Mouse (Mus musculus): ENCODE data around the gene Igsf21. TPM values are rescaled to one million over a fixed set of nuclear protein-coding genes. Genes with fewer than 3 reads are reported as not detected.

The Igsf21 gene
- total RNA-seq, 2 experiments from 2014 or later, result 7.0 to 9.8 TPM

DNA sequence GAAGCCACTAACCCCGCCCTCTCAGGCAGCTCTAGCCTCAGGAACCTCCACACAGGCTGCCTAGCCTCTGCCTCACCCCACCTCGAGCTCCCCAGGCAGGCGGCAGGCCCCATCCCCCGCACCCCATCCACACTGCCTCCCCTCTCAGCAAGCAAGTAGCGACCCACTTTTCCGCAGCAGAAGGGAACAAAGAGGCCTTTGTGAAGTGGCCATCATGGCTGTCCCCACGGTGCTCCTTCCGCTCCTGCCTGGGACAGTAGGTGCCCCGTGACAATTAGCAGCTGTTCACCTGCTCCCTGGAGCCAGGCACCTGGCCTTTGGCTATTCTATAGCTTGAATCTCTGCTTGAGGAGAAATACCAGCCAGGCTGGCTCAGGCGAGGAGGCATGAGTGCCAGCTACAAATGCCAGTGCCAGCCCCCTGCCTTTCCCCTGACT lies 9.3 kb downstream of the Igsf21 start:
- no peak for DNase-seq

DNA sequence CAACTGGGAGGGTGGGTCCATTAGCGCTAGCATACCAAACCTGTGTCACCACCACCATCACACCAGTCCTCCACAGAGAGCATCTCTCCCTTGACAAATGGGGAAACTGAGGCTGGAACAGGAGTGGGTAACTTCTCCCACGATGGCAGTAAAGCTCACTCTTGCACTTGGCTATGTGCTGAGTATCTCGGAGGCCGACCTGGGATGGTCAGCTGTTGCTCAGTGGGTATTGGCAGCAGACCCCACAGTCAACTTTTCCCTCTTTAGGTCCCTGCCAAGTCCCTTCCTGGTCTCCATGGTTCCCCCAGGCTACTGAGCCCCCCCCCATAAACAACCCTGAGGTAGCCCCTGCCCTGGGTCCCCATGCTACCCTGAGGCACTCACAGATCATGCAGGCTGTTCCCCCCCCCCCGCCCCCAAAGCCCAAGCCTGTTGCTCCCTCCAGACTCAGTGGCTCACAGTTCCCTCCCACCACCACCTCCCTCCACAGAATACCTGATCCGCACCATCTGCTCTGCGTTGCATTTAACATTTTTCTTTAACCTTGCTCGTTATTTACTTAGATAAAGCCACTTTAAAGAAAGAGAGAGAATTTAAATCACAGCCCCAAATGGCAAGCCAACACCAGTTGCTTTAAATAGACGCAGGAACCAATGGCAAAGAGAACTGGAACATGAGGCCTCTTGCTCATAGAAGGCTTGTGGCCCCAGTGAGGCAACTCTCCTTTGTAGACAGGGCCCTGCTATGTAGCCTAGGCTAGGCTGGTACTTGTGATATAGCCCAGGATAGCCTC lies 11.0 kb downstream of the Igsf21 start:
- no peak for DNase-seq

DNA sequence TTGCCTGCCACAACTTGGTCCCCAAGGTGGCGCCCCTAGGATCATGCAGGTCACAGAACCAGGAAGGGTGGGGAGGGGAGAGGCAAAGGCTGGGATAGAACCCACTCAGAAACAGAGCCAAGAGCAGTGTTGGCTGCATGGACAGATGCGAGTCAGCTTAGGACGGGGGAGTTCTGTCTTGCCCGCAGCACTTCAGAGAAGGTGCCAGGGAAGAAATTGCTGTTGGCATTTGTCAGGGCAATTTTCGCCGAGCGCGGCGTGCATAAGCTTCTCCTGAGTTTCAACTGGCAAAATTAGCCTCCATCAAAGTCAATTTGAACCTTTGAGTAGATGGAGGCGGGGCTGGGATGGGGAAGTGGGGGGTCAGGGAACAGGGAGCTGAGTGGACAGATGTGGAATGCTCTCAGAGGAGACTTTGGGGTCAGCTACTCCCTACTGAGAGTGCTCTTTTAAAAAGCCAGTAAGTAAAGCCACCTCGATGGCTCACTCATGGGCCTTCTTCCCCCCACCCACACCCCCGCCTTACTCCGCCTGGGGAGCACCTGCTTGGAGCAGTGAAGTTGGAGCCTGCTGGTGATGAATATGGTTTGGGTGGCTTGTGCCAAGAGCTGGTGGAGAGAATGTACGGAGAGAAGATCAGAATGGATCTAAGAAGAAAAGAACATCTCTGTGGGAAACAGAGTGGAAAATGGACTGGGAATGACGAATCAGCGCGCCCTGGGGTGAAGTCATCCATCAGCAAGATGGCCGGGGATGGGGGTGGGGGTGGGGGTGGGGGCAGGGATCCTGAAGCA lies 12.0 kb downstream of the Igsf21 start:
- no peak for DNase-seq

- no peak for DNase-seq
Observed at GRCm38 (mm10) chr4:140227837-140228236, 18.7 kb downstream of the Igsf21 start.

DNA sequence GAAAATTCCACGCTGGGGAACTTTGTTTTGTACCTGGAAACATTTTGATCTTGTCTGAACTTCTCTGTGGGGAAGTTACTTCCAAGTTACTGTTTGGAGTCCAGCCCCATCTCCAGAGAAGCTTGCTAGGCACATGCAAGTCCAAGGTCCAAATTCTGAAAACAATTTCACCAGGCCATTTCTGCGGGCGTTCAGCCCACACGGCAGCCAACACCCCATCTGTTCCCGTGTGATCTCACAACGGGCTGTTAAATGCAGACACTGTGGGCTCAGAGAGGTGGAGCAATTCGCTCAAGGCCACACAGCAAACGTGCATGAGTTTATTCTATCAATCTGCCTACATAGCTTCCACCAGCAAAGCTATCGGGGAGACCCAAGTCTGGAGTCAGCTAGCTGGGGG lies 21.4 kb downstream of the Igsf21 start:
- no peak for DNase-seq

- DNase-seq, result no peak
Observed at GRCm38 (mm10) chr4:140224451-140224850, 22.1 kb downstream of the Igsf21 start.

- DNase-seq, result peak; percentile 50
Observed at GRCm38 (mm10) chr4:140223067-140223466, 23.5 kb downstream of the Igsf21 start.

- peak; percentile 85 for DNase-seq
Observed at GRCm38 (mm10) chr4:140220326-140221093, 26.1 kb downstream of the Igsf21 start.

DNA sequence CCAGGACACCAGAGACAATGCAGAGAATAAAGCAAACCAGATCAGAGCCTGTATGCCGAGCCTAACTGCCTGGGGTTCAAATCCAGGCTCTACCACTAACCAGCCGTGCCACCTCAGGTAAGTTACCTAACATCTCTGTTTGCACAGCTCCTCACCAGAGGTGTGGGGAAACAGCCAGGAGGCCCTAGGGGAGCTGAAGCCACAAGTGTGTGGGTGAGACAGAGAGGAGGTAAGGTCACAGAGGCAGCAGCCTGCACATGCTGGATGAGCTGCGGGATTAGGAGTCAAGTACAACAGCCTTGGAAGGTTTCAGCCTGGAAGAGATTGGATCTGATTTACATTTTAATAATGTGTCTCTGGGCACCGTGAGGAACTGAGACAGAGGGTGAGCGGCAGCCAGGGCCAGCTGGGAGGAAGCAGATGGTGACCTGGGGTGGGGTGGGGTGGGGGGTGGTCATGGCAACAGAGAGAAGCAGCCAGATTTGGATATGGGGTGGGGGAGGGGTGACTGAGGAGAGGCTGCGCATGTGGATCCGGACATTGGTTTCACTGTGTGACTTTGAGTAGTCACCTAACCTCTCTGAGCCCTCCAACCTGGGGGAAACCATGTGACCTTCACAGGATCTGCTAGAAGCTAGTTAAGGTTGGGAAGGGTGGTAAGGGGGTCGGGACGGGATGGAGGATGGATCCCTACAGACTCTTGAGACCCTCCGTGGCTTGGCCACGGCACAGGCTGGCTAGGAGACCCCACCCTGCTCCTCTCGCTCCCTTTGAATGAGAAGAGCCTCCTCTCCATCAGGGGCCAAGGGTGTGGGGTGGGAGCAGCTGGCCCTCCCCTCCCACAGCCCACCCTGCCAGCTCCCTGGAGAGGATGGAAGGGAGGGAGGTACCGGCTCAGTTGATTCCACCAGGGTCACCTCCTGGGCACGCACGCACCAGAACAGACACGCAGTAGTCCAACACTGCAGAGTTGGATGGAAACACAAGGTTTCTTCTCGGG lies 27.4 kb downstream of the Igsf21 start:
- no peak for DNase-seq

DNA sequence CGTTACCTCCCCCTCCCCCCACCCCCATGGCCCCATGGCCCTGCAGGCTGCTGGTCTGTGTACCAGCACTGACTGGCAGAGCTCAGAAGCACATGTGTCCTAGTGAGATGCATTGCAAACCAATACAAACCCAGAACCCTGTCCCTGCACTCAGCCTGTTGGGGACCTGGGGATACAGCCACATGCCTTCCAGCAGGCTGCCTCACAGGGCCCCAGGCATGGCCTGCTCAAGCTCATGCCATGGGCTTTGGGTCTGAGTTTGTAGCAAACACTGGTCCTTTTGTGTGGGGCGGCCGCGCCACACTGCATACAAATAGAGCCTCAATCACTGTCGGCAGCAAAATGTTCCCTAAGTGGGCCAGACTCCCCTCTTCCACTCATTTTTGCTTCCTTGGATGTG lies 28.2 kb downstream of the Igsf21 start:
- DNase-seq, result no peak

DNA sequence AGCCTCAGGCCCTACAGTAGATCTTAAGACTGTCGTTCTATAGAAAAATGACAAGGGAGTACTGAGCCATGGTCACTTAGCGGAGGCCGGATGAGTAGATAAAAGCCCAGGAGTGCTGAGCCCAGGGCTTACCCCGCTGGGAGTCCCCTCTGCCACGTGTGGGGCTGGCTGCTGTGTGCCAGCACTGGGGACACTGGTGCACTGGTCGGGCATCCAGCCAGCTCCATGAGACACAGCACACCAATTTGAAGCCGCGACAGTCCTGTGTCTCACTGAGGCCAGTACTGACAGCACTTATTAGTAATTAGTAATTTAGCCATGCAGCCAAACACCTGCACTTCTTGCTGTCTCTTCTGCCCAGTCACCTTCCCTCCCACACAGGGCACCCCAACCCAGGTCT lies 28.6 kb downstream of the Igsf21 start:
- no peak for DNase-seq

GRCm38 (mm10) chr4:140216096-140216495 lies 30.5 kb downstream of the Igsf21 start:
- DNase-seq, result peak; percentile 35

- DNase-seq, result peak; percentile 39
Observed at GRCm38 (mm10) chr4:140215205-140215604, 31.4 kb downstream of the Igsf21 start.

DNA sequence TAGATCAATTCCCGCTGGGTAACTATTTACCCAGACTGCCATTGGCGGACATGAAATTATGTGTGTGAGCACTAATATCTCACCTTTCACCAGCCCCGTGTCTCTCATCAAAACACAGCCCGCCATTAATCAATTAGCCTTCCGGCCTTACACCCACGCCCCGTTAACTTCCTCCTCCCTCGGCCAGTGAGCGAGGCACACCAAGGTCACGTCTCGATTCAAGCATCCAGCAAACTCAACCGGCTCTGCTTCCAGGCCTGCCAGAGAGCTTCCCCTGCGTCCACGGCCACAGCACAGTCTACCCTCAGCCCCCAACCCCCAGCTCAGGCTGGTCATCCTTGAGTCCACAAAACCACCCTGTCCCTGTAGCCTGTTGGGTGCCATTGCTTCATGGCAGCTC lies 32.2 kb downstream of the Igsf21 start:
- DNase-seq, result peak; percentile 38

DNA sequence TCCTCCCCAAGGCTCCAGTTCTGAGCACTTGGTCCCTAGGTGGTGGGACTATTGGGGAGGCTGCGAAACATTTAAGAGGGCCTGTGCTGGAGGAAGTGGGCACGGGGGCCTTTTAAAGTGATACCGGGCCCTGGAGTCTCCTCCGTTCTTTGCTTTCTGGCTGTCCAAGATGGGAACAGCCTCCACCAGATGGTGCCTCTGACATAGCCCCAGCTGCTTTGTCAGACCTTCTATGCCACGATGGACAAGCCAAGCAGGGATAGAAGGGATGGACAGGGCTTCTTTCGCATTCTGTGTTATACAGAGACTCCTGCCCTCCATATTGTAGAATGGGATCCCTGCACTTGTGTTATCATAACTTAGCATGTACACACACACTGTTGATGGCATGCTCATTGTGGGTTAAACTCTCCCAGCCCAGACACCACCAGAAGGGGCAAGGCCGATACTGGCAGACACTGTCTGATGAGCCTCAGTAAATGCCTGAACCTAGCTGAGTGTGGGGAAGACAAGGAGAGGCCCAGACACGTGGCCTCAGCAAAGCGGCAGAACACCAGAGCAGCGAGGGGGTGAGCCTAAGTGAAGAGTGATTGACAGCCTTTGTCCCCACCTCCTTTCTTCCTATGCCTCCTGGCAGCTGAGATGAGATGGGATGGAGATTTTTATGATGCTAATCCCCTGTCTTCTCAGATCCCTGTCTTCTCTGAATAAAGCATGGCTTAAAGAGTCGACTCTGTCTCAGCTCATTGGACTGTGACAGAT lies 36.3 kb downstream of the Igsf21 start:
- DNase-seq, result no peak

DNA sequence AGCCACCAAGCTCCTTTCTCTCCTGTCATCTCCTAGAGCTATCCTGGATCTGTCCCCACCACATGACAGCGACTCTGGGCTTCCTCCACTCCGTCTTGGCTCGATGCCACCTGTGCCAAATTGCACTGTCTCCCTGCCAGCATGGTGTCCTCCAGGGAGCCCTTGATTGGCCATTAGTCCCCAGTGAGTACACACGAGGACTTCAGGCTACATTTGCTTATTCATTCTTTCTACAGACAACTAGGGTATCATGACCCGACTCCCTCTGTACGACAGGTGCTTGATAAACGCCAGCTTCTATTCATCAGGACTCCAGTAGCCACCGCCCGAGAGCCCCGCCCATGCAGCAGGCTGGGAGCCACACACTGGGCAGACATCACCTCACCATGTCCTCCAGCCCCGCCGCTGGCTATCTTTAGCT lies 40.8 kb downstream of the Igsf21 start:
- DNase-seq, result peak; percentile 84

DNA sequence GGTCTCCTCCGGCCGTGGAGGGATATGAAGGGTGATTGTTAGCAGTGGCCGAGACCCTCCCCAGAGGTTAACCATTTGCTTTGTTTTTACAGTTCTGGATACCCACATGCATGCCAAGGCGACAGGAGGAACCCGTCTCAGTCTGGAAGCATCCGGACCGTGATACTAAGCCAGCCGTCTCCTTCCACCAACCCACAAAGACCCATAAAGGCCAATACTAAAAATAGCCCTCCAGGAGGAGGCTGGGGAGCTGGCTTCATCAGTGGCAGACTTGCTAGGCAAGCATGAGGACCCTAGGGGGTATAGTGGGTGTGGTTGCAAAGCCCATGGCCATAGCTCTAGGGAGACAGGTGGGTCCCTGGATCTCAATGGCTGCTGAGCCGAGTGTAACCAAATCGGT lies 41.8 kb downstream of the Igsf21 start:
- DNase-seq, result no peak

GRCm38 (mm10) chr4:140203696-140204272 lies 42.8 kb downstream of the Igsf21 start:
- no peak for DNase-seq

- no peak for DNase-seq
Observed at GRCm38 (mm10) chr4:140202196-140202595, 44.4 kb downstream of the Igsf21 start.

DNA sequence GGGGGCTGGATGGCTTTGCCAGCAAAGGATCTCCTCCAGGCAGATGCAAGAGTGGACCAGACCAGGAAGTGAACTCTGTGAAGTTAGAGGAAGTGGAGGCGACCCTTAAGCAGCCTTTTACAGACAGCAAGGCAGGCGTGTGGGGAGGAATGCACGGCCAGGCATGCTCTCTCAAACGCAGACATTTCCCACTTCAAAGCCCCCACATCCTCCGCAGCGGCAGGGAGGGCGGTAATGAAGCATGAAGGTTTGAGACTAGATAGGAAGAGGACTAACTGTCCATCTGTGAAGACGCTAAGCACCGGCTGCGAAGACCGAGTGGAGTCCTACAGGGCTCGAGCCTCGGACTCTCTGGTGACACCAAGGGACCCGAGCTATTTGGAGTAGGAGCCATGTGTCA lies 46.3 kb downstream of the Igsf21 start:
- no peak for DNase-seq

All from adrenal gland, postnatal 10 days (tissue).